Mouse (Mus musculus) ES-E14 (cell line): ENCODE measurements around the gene Txn1.

Source experiments
- CHD2 ChIP-seq: IDR thresholded peaks from 2 replicates; pipeline ENCODE4 v1.6.1; 2014; ENCODE audit warnings: mild to moderate bottlenecking, low read depth, low read length, inconsistent platforms
- HCFC1 ChIP-seq: IDR thresholded peaks from 2 replicates; pipeline ENCODE4 v1.6.1; 2012; ENCODE audit warnings: low read length, inconsistent platforms, borderline replicate concordance; ENCODE audit not compliant: insufficient read depth
- ZNF384 ChIP-seq: IDR thresholded peaks from 2 replicates; pipeline ENCODE4 v1.6.1; 2012; ENCODE audit warnings: low read depth, low read length, inconsistent platforms

GRCm38 (mm10) chr4:57924556-57925071, 31.6 kb downstream of the Txn1 start:
- TF ChIP-seq ZNF384, result no peak
- TF ChIP-seq CHD2, result no peak
- TF ChIP-seq HCFC1, result no peak
